Mouse (Mus musculus) heart, embryonic 11.5 days (tissue): ENCODE data around the gene Eapp. TPM values are rescaled to one million over a fixed set of nuclear protein-coding genes. Genes with fewer than 3 reads are reported as not detected.
A peak's percentile ranks its signal among the peaks of the same experiment; 100 is the strongest.
"Not testable (repeated sequence)": the region's sequence is repeated elsewhere in the genome, so short reads cannot be mapped to it uniquely, and the experiment has no call there.

Experiments used
- ATAC-seq: fragments of 200-750 bp; cut with Nextera tagmentation; replicated peaks from 2 replicates; pipeline ENCODE4 v1.8.0; 2017; ENCODE audit warnings: moderate library complexity; ENCODE audit not compliant: insufficient number of reproducible peaks, low FRiP score, low TSS enrichment
- H3K27ac ChIP-seq: fragments of 300-500 bp; sonication (generic); 2 replicates; pipeline ENCODE4 v1.5.1; 2014; ENCODE audit warnings: mild to moderate bottlenecking, low read depth, low read length
- H3K27me3 ChIP-seq: fragments of 300-500 bp; sonication (generic); 2 replicates; pipeline ENCODE4 v1.6.1; 2014; ENCODE audit warnings: mild to moderate bottlenecking, low read length, mixed read lengths; ENCODE audit not compliant: control insufficient read depth, insufficient read depth
- H3K36me3 ChIP-seq: fragments of 300-500 bp; sonication (generic); 2 replicates; pipeline ENCODE4 v1.6.1; 2014; ENCODE audit warnings: mild to moderate bottlenecking, low read length, moderate library complexity, mixed read lengths; ENCODE audit not compliant: control insufficient read depth, insufficient read depth
- H3K4me1 ChIP-seq: fragments of 300-500 bp; sonication (generic); 2 replicates; pipeline ENCODE4 v1.6.1; 2014; ENCODE audit warnings: low read length; ENCODE audit not compliant: control insufficient read depth, insufficient read depth
- H3K4me2 ChIP-seq: fragments of 300-500 bp; sonication (generic); 2 replicates; pipeline ENCODE4 v1.6.1; 2014; ENCODE audit warnings: mild to moderate bottlenecking, moderate library complexity
- H3K4me3 ChIP-seq: fragments of 300-500 bp; sonication (generic); 2 replicates; pipeline ENCODE4 v1.5.1; 2014; ENCODE audit warnings: low read depth, low read length
- H3K9ac ChIP-seq: fragments of 300-500 bp; sonication (generic); 2 replicates; pipeline ENCODE4 v1.6.1; 2014; ENCODE audit warnings: mild to moderate bottlenecking, low read depth, low read length, moderate library complexity
- H3K9me3 ChIP-seq: fragments of 300-500 bp; sonication (generic); replicated peaks from 2 replicates; pipeline ENCODE4 v1.6.1; 2016; ENCODE audit warnings: low read length; ENCODE audit not compliant: control insufficient read depth
- WGBS: fragments of 180-500 bp; shearing (Covaris S2); extraction: QIAGEN DNeasy Blood & Tissue Kit; methylation state at CpG from one replicate; pipeline ENCODE4 v1.1.7; 2014; ENCODE audit not compliant: insufficient replicate concordance; 5-methylcytosine and 5-hydroxymethylcytosine counted together
- polyA plus RNA-seq: library from polyadenylated mRNA; unstranded; fragments of >200 nt; fragmentation: Nextera tagmentation; extraction: Ambion mirVana; gene quantifications from 2 replicates; pipeline ENCODE4 v1.2.1, GENCODE M21; 2014

The Eapp gene
- 49.9 and 52.4 TPM in 2 replicates for polyA plus RNA-seq

- Histone ChIP-seq H3K27ac (peak within 1 kb of the TSS; percentile 76), H3K9me3 (no peaks in the 10 kb centered on the region), H3K9ac (peak within 1 kb of the TSS; percentile 71), H3K4me1 (peaks cover 4% of the 10 kb centered on the region; the same call in 1 of the 2 replicates), H3K4me3 (peak within 1 kb of the TSS; percentile 50), H3K27me3 (no peaks in the 10 kb centered on the region), H3K4me2 (peak within 1 kb of the TSS; percentile 77), H3K36me3 (peaks cover 2% of the 10 kb centered on the region; the same call in 1 of the 2 replicates)
- WGBS: under 1% methylated on average over 57 of the region's 57 CpGs
- peak; percentile 89 for ATAC-seq
These were observed at the start of gene Eapp for GRCm38 (mm10) chr12:54695511-54696241. TSS of gene Eapp (minus strand) at chr12:54695897.

DNA sequence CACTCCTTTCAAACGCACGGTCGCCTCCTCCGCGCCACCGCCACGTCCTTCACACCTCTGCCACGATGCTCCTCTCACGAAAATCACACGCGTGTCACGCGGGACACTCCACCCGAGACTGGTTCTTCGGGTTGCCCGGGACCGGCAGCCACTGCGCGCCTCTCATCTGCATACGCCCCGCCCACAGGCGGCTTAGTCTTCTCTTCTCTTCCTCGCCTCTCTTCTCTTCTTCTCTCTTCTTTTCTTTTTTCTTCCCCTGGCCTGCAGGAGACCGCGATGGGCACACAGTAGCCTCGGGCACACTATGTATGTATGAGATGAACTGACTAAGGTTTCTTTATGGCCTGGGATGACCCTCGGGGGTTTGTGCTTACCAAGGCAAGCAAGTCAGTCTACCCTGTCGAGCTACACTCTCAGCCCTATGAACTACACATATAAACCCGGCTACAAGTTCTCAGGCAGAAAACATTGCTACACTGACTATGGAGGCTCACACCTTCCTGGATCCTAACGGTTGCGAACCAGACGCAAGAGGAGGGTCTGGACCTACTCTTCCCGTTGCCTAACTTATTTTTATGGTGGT lies 43.1 kb upstream of the Eapp start:
- H3K9ac ChIP-seq, H3K27me3 ChIP-seq, H3K4me3 ChIP-seq, H3K27ac ChIP-seq, H3K36me3 ChIP-seq, H3K4me2 ChIP-seq, H3K9me3 ChIP-seq, H3K4me1 ChIP-seq: not testable (repeated sequence)
- ATAC-seq: peak; percentile 56
- 0% methylated on average over 11 of the region's 33 CpGs for WGBS

GRCm38 (mm10) chr12:54737891-54738660 lies 42.4 kb upstream of the Eapp start:
- H3K36me3 ChIP-seq, H3K4me3 ChIP-seq, H3K4me1 ChIP-seq, H3K27me3 ChIP-seq, H3K27ac ChIP-seq, H3K9me3 ChIP-seq, H3K9ac ChIP-seq, H3K4me2 ChIP-seq: not testable (repeated sequence)
- ATAC-seq: peak; percentile 76
- WGBS: no CpG with 5 or more reads among the region's 21 CpGs

- not testable (repeated sequence) for H3K4me3 ChIP-seq, H3K27me3 ChIP-seq, H3K4me2 ChIP-seq, H3K9me3 ChIP-seq, H3K36me3 ChIP-seq, H3K9ac ChIP-seq, H3K4me1 ChIP-seq, H3K27ac ChIP-seq
- 0% methylated on average over 6 of the region's 49 CpGs for WGBS
- peak; percentile 53 for ATAC-seq
These were observed 38.8 kb upstream of the Eapp start for GRCm38 (mm10) chr12:54734307-54735131.

- no CpG with 5 or more reads among the region's 56 CpGs for WGBS
These were observed 33.7 kb upstream of the Eapp start for GRCm38 (mm10) chr12:54729140-54730059.

DNA sequence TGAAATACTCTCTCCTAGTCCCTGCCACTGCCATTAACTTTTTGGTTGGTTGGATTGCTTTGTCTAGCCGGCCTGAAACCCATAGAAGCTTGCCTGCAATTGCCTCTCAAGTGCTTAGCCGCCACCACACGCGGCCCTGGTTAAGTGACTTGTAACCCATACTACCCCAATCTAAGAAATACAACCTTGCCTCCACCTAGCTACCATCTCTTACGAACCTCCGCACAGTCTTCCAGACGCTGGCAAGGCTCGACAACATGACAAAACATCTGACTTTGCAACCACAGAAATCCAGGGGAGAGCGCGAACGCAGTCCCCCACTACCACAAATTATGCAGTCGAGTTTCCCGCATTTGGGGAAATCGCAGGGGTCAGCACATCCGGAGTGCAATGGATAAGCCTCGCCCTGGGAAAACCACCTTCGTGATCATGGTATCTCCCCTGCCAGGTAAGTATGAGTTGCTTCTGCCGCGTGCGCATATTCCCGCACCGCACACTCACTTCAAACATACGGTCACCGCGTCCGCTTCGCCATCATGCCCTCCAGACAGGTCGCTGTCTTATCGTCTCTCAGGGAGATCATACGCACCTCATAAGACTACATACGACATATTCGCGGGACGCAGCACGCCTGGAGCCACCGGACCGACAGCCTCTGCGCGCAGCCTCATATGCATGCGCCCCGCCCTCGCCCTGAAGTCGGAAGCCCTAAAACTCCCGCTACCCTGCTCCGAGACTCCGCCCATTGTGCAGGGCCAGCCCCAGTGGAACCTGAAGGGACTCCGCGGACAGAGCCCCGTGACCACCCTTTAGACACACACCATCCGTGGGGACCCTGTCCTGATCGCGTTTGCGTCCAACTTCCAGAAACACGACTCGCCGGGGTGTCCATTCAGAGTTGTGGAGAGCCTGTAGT lies 23.4 kb upstream of the Eapp start:
- ATAC-seq: peak; percentile 94
- not testable (repeated sequence) for H3K27me3 ChIP-seq, H3K36me3 ChIP-seq, H3K9ac ChIP-seq, H3K4me3 ChIP-seq, H3K4me2 ChIP-seq, H3K9me3 ChIP-seq, H3K4me1 ChIP-seq, H3K27ac ChIP-seq
- WGBS: no CpG with 5 or more reads among the region's 56 CpGs

More at GRCm38 (mm10) chr12:54729140-54730059, 33.7 kb upstream of the Eapp start:
- H3K4me1 ChIP-seq, H3K4me3 ChIP-seq, H3K9me3 ChIP-seq, H3K4me2 ChIP-seq, H3K36me3 ChIP-seq, H3K9ac ChIP-seq, H3K27me3 ChIP-seq, H3K27ac ChIP-seq: not testable (repeated sequence)
- peak; percentile 95 for ATAC-seq

DNA sequence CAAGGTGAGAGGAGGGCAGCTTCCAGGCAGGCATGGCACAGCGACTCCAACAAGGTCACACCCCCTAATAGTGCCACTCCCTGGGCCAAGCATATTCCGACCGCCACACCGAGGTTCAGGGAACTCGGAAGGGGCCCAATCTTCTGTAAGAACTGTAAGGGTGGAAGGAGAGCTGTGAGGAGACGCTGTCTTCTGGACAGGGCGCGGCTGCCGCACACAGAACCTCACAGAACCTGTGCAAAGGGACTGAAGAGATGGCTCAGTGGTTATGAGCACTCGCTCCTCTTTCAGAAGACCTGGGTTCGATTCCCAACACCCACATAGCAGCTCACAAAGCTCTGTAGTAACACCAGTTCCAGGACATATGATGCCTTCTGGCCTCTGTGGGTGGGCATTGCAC lies 21.8 kb upstream of the Eapp start:
- not testable (repeated sequence) for H3K4me2 ChIP-seq, H3K4me1 ChIP-seq, H3K9ac ChIP-seq, H3K27me3 ChIP-seq, ATAC-seq, H3K4me3 ChIP-seq, H3K27ac ChIP-seq, H3K36me3 ChIP-seq, H3K9me3 ChIP-seq
- 68% methylated on average over 5 of the region's 11 CpGs for WGBS
